Mouse (Mus musculus) forebrain, postnatal 0 days (tissue): ENCODE results near the gene Plekhb2. TPM values are rescaled to one million over a fixed set of nuclear protein-coding genes. Genes with fewer than 3 reads are reported as not detected.

Experiments used
- ATAC-seq: fragments of 200-750 bp; cut with Nextera tagmentation; 2 replicates; pipeline ENCODE4 v1.8.0; 2017; ENCODE audit warnings: mild to moderate bottlenecking, moderate library complexity
- DNase-seq: peaks from one replicate; pipeline ENCODE4 v3.0.0-alpha.2; 2015
- H3K27ac ChIP-seq: fragments of 300-500 bp; sonication (generic); 2 replicates; pipeline ENCODE4 v1.5.1; 2014; ENCODE audit warnings: low read depth, mild to moderate bottlenecking, antibody characterized with exemption, low read length, moderate library complexity, mixed read lengths
- H3K27me3 ChIP-seq: fragments of 300-500 bp; sonication (generic); 2 replicates; pipeline ENCODE4 v1.6.1; 2014; ENCODE audit warnings: mild to moderate bottlenecking, low read length, mixed read lengths; ENCODE audit not compliant: insufficient read depth
- H3K36me3 ChIP-seq: fragments of 300-500 bp; sonication (generic); 2 replicates; pipeline ENCODE4 v1.6.1; 2014; ENCODE audit warnings: mild to moderate bottlenecking, moderate library complexity; ENCODE audit not compliant: insufficient read depth
- H3K4me1 ChIP-seq: fragments of 300-500 bp; sonication (generic); 2 replicates; pipeline ENCODE4 v1.6.1; 2014; ENCODE audit warnings: antibody characterized with exemption; ENCODE audit not compliant: insufficient read depth
- H3K4me2 ChIP-seq: fragments of 300-500 bp; sonication (generic); 2 replicates; pipeline ENCODE4 v1.6.1; 2014; ENCODE audit warnings: low read depth, mild to moderate bottlenecking, moderate library complexity
- H3K4me3 ChIP-seq: fragments of 300-500 bp; sonication (generic); 2 replicates; pipeline ENCODE4 v1.5.1; 2014; ENCODE audit warnings: low read depth, low read length, mixed read lengths
- H3K9ac ChIP-seq: fragments of 300-500 bp; sonication (generic); 2 replicates; pipeline ENCODE4 v1.6.1; 2014; ENCODE audit warnings: mild to moderate bottlenecking
- H3K9me3 ChIP-seq: fragments of 300-500 bp; sonication (generic); 2 replicates; pipeline ENCODE4 v1.6.1; 2016; ENCODE audit warnings: low read length
- CTCF ChIP-seq: sonication (generic); IDR thresholded peaks from 2 replicates; pipeline ENCODE4 v1.5.1; 2016; ENCODE audit warnings: antibody characterized with exemption, control low read depth, low read depth
- WGBS: fragments of 180-500 bp; shearing (Covaris S2); extraction: QIAGEN DNeasy Blood & Tissue Kit; methylation state at CpG from one replicate; pipeline ENCODE4 v1.1.7; 2014; 5-methylcytosine and 5-hydroxymethylcytosine counted together
- polyA plus RNA-seq: library from polyadenylated mRNA; unstranded; fragments of >200 nt; fragmentation: Nextera tagmentation; extraction: Ambion mirVana; gene quantifications from 2 replicates; pipeline ENCODE4 v1.2.1, GENCODE M21; 2015
- total RNA-seq: library from RNA; depleted of rRNA; stranded (reverse); fragments of >200 nt; gene quantifications from 2 replicates; pipeline ENCODE4 v1.2.3, GENCODE M21; 2014

Plekhb2 gene
- total and polyA plus RNA-seq, 2 experiments from 2014 or later = 80.5 to 86.1 TPM

GRCm38 (mm10) chr1:34822746-34823145, 27.0 kb upstream of the Plekhb2 start:
- WGBS = 90% methylated on average over 7 of the region's 7 CpGs
- no peak for TF ChIP-seq CTCF
- DNase-seq (no peak), ATAC-seq (no peak)
- Histone ChIP-seq H3K27me3 (no peaks in the 10 kb centered on the region), H3K9ac (no peak overlapping the region), H3K36me3 (peaks cover 45% of the 10 kb centered on the region), H3K9me3 (no peaks in the 10 kb centered on the region), H3K27ac (no peak overlapping the region), H3K4me2 (no peak overlapping the region), H3K4me3 (no peak overlapping the region), H3K4me1 (no peaks in the 10 kb centered on the region)

DNA sequence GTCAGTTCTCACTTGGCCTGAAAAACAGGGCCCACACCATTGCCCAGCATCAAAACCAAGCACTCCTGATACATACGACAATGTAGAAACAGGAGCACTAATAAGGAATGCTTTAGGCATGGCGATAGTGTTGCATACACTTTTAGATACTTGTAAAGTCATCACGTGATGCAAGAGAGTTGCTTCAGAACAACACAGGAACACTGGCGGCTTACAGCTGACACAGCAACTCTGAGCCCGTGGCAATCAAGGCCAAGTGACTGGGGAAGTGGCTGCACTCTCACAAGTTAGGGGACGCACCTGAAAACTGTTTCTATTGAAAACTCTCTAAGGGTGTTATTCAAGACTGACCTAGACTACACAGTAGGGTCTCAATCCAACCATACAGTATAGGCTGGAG, 26.4 kb upstream of the Plekhb2 start:
- Histone ChIP-seq H3K4me1 (no peaks in the 10 kb centered on the region), H3K27ac (no peak overlapping the region), H3K27me3 (no peaks in the 10 kb centered on the region), H3K9me3 (no peaks in the 10 kb centered on the region), H3K4me2 (no peak overlapping the region), H3K4me3 (no peak overlapping the region), H3K9ac (no peak overlapping the region), H3K36me3 (peaks cover 44% of the 10 kb centered on the region)
- ATAC-seq (no peak), DNase-seq (no peak)
- WGBS = 85% methylated on average over 6 of the region's 6 CpGs
- TF ChIP-seq CTCF = no peak

- Histone ChIP-seq H3K27ac (no peak overlapping the region), H3K27me3 (no peaks in the 10 kb centered on the region), H3K36me3 (peaks cover 40% of the 10 kb centered on the region), H3K9ac (no peak overlapping the region), H3K9me3 (no peaks in the 10 kb centered on the region), H3K4me3 (no peak overlapping the region), H3K4me1 (no peaks in the 10 kb centered on the region), H3K4me2 (no peak overlapping the region)
- ATAC-seq (no peak), DNase-seq (no peak)
- 91% methylated on average over 8 of the region's 8 CpGs for WGBS
- no peak for TF ChIP-seq CTCF
Measured at GRCm38 (mm10) chr1:34824208-34824607, 25.6 kb upstream of the Plekhb2 start.

- Histone ChIP-seq H3K4me2 (no peak overlapping the region), H3K9ac (no peak overlapping the region), H3K27ac (no peak overlapping the region), H3K4me1 (no peaks in the 10 kb centered on the region), H3K9me3 (no peaks in the 10 kb centered on the region), H3K4me3 (no peak overlapping the region), H3K27me3 (no peaks in the 10 kb centered on the region), H3K36me3 (peaks cover 31% of the 10 kb centered on the region)
- 70% methylated on average over 9 of the region's 9 CpGs for WGBS
- ATAC-seq = no peak
- no peak for TF ChIP-seq CTCF
- no peak for DNase-seq
Measured at GRCm38 (mm10) chr1:34825909-34826308, 23.9 kb upstream of the Plekhb2 start.

GRCm38 (mm10) chr1:34827900-34828299, 21.9 kb upstream of the Plekhb2 start:
- H3K9ac ChIP-seq = no peak overlapping the region
- no peak for TF ChIP-seq CTCF
- H3K4me1 ChIP-seq = no peaks in the 10 kb centered on the region
- no peak overlapping the region for H3K27ac ChIP-seq
- ATAC-seq (no peak), DNase-seq (no peak)
- H3K4me2 ChIP-seq = no peak overlapping the region
- H3K36me3 ChIP-seq = peaks cover 25% of the 10 kb centered on the region
- H3K4me3 ChIP-seq = no peak overlapping the region
- H3K9me3 ChIP-seq = no peaks in the 10 kb centered on the region
- 81% methylated on average over 7 of the region's 7 CpGs for WGBS
- no peaks in the 10 kb centered on the region for H3K27me3 ChIP-seq

DNA sequence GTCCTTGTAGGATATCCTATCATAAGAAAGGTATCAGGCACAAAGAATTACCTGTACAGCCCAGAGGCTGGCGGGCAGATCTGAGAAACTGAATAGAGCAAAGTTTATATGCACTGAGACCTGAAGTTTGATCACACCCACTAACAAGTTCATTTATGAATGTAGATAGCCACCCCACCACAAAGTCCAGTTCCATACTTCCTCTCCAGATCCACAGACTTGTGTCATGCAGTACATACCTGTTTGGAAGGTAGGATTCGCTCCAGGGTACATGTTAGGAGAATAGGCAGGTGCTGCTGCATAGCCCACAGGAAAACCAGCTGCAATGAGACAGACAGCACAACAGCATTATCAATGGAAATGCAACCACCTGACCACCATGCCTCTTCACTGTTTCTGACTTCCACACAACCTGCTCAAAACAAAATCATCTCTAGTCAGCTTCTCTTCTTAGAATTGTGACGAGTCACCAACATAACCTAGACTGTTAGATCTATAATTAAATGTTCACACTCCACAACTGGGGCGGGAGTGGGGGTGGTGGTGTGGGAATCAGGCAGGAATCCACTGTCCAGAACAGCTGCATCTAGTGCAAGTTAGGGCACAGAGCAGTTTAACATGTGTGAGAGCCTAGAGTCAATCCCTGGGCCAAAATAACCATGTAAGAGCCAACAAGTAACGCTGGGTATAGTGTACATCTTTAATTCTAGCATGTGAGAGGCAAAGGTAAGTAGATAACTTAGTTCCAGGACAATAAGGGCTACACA, 21.1 kb upstream of the Plekhb2 start:
- H3K27ac ChIP-seq = no peak overlapping the region
- no peaks in the 10 kb centered on the region for H3K4me1 ChIP-seq
- no peaks in the 10 kb centered on the region for H3K9me3 ChIP-seq
- H3K36me3 ChIP-seq = peaks cover 25% of the 10 kb centered on the region
- WGBS = 93% methylated on average over 5 of the region's 5 CpGs
- H3K9ac ChIP-seq = no peak overlapping the region
- TF ChIP-seq CTCF = no peak
- DNase-seq (no peak), ATAC-seq (no peak)
- H3K4me2 ChIP-seq = no peak overlapping the region
- H3K27me3 ChIP-seq = no peaks in the 10 kb centered on the region
- no peak overlapping the region for H3K4me3 ChIP-seq

DNA sequence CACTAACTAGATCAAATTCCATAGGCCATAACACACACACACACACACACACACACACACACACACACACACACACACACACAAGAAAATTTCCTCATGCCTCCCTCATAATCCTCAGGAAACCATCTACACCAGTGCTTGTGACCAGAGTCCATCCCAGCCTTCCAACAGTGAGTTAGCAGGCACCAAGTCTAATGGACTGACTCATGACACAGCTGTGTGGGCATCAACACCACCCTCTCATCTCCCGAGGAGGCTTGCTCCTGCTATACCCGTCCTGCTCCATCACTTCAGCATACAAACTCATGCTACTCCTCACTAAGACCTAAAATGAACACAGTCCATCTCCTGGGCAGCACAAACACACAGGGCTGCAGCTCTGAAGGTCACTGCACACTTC, 18.8 kb upstream of the Plekhb2 start:
- H3K9ac ChIP-seq = no peak overlapping the region
- TF ChIP-seq CTCF = no peak
- peaks cover 35% of the 10 kb centered on the region for H3K36me3 ChIP-seq
- H3K27ac ChIP-seq = no peak overlapping the region
- DNase-seq (no peak), ATAC-seq (no peak)
- no peak overlapping the region for H3K4me2 ChIP-seq
- WGBS = 78% methylated on average over 2 of the region's 2 CpGs
- H3K9me3 ChIP-seq = no peaks in the 10 kb centered on the region
- no peak overlapping the region for H3K4me3 ChIP-seq
- H3K27me3 ChIP-seq = no peaks in the 10 kb centered on the region
- H3K4me1 ChIP-seq = no peaks in the 10 kb centered on the region
